Mouse (Mus musculus) bone marrow macrophage, adult 2 months (primary cell): ENCODE data around the gene Spef1. TPM values are rescaled to one million over a fixed set of nuclear protein-coding genes. Genes with fewer than 3 reads are reported as not detected.
"Not testable (repeated sequence)": the region's sequence is repeated elsewhere in the genome, so short reads cannot be mapped to it uniquely, and the experiment has no call there.

Source experiments
- H3K27ac ChIP-seq: 2 replicates; pipeline ENCODE4 v1.5.1; 2012; ENCODE audit warnings: low read depth, low read length; ENCODE audit not compliant: insufficient read depth
- H3K4me1 ChIP-seq: 2 replicates; pipeline ENCODE4 v1.6.1; 2012; ENCODE audit warnings: low read length; ENCODE audit not compliant: control insufficient read depth, insufficient read depth
- H3K4me3 ChIP-seq: 2 replicates; pipeline ENCODE4 v1.5.1; 2012; ENCODE audit warnings: mild to moderate bottlenecking, low read length, moderate library complexity; ENCODE audit not compliant: insufficient read depth
- CTCF ChIP-seq: IDR thresholded peaks from 2 replicates; pipeline ENCODE4 v1.5.1; 2012; ENCODE audit warnings: low read depth, mild to moderate bottlenecking, low read length, moderate library complexity
- POLR2A ChIP-seq: IDR thresholded peaks from 2 replicates; pipeline ENCODE4 v1.6.1; 2012; ENCODE audit warnings: mild to moderate bottlenecking, low read depth, low read length, borderline replicate concordance
- polyA plus RNA-seq: library from polyadenylated mRNA; stranded (reverse); fragments of >200 nt; gene quantifications from 2 replicates; pipeline ENCODE4 v1.2.4, GENCODE M21; 2012; ENCODE audit not compliant: missing spikeins, insufficient read depth, insufficient read length

Gene Spef1
- polyA plus RNA-seq, result 7.1 and 8.9 TPM in 2 replicates

- Histone ChIP-seq H3K4me3 (peak within 1 kb of the TSS; percentile 83), H3K4me1 (peaks cover 34% of the 10 kb centered on the region), H3K27ac (peak within 1 kb of the TSS; percentile 21; the same call in 1 of the 2 replicates)
- TF ChIP-seq CTCF (no peak), POLR2A (no peak)
Measured at GRCm38 (mm10) chr2:131186771-131187601, at the start of gene Spef1, which contains the start of gene Cdc25b. Gene Spef1 (minus strand): TSS chr2:131187282. Gene Cdc25b (plus strand): TSS chr2:131186949.

GRCm38 (mm10) chr2:131234970-131235635 lies 48.0 kb upstream of the Spef1 start:
- peak overlapping the region; percentile 73 for H3K4me3 ChIP-seq
- peaks cover 47% of the 10 kb centered on the region for H3K4me1 ChIP-seq
- TF ChIP-seq POLR2A (no peak), CTCF (no peak)
- peak overlapping the region; percentile 60 for H3K27ac ChIP-seq

- TF ChIP-seq POLR2A (no peak; the same call in 1 of the 2 replicates), CTCF (no peak)
- Histone ChIP-seq H3K4me1 (peaks cover 39% of the 10 kb centered on the region), H3K27ac (peak overlapping the region; percentile 60), H3K4me3 (peak overlapping the region; percentile 73)
Measured at GRCm38 (mm10) chr2:131234127-131234650, 47.1 kb upstream of the Spef1 start.

GRCm38 (mm10) chr2:131233307-131234126 lies 46.4 kb upstream of the Spef1 start, which contains the start of gene Mavs:
Gene Mavs (plus strand): TSS chr2:131234063.
- peak within 1 kb of the TSS; percentile 73 for H3K4me3 ChIP-seq
- peaks cover 32% of the 10 kb centered on the region for H3K4me1 ChIP-seq
- TF ChIP-seq POLR2A, result no peak
- no peak for TF ChIP-seq CTCF
- H3K27ac ChIP-seq, result peak within 1 kb of the TSS; percentile 60

GRCm38 (mm10) chr2:131232558-131232957 lies 45.5 kb upstream of the Spef1 start:
- no peak overlapping the region for H3K4me3 ChIP-seq
- H3K27ac ChIP-seq, result no peak overlapping the region
- H3K4me1 ChIP-seq, result peaks cover 26% of the 10 kb centered on the region
- TF ChIP-seq POLR2A (no peak), CTCF (no peak)

- Histone ChIP-seq H3K4me3 (no peak overlapping the region), H3K4me1 (peaks cover 6% of the 10 kb centered on the region), H3K27ac (no peak overlapping the region)
- TF ChIP-seq CTCF (no peak), POLR2A (no peak)
Measured at GRCm38 (mm10) chr2:131227243-131227642, 40.2 kb upstream of the Spef1 start.

- not testable (repeated sequence) for H3K4me1 ChIP-seq, H3K4me3 ChIP-seq, H3K27ac ChIP-seq
Measured at GRCm38 (mm10) chr2:131226669-131227068, 39.6 kb upstream of the Spef1 start.

- no peak for TF ChIP-seq CTCF
- no peak for TF ChIP-seq POLR2A
- Histone ChIP-seq H3K4me1 (peaks cover 7% of the 10 kb centered on the region), H3K27ac (no peak overlapping the region), H3K4me3 (no peak overlapping the region)
Measured at GRCm38 (mm10) chr2:131225178-131225577, 38.1 kb upstream of the Spef1 start.

- H3K27ac ChIP-seq, result no peak overlapping the region
- TF ChIP-seq POLR2A, result no peak
- no peak overlapping the region for H3K4me3 ChIP-seq
- peaks cover 7% of the 10 kb centered on the region for H3K4me1 ChIP-seq
Measured at GRCm38 (mm10) chr2:131223569-131223968, 36.5 kb upstream of the Spef1 start.
